Mouse (Mus musculus): ENCODE measurements at regions not wholly inside any gene's neighbourhood (a gene's known extent, or its start where the extent isn't known, plus 50 kb on each side); places are given as distances from the start of the nearest gene placed in this dataset.
A peak's percentile ranks its signal among the peaks of the same experiment; 100 is the strongest.

DNA sequence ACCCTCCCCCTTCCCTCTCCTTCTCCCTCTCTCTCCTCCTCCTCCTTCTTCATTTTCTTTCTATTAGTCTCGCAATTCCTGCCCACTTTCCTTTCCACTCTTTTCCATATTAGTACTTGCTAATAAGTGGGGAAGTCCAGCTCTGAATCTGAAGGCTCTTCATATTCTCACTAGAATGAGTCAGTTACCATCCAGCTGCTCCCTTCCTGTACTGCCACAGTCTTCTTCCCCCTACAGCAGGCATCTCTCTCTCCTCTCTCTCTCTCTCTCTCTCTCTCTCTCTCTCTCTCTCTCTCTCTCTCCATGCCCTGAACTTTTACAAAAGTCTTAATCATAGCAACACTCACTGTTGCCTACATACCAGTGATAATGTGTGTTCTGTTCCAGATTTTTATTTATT lies 226.6 kb upstream of the Pter start:
- DNase-seq = no peak

DNA sequence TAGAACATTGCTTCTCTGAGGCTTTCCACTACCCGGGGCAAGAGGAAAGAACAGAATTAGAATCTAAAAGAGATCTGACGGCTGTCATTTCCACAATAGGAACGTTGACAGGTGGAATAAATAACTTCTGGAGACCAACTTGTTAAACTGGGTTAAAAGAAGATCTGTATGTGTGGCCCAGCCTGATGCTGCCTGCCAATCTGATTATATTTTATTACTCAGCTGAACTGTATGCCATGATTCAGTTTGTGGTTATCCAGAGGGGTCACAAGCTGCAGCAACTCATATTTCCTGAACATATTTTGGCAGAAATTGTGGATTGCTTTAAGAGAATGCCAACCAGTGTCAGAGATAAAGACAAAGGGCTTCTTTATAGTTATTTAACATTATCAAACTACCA lies 224.5 kb upstream of the Pter start:
- no peak for DNase-seq

DNA sequence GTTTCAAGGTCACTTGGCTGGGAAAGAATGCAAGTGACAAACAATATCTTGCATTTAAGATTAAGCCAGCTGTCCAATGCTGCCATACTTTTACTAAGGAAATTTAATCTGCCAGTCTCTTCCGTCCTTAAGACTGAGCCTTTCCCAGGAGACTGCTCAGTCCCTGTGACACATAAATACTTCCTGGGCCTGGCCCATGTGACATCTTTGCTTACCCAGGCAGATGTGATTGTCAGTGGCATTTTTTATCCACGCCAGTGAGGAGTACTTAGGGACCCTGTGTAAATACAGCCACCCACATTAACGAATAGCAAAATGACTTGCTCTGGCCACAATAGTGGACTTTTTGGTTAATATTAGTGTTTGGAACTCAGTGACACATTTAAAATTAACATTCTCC lies 216.3 kb upstream of the Pter start:
- no peak for DNase-seq

DNA sequence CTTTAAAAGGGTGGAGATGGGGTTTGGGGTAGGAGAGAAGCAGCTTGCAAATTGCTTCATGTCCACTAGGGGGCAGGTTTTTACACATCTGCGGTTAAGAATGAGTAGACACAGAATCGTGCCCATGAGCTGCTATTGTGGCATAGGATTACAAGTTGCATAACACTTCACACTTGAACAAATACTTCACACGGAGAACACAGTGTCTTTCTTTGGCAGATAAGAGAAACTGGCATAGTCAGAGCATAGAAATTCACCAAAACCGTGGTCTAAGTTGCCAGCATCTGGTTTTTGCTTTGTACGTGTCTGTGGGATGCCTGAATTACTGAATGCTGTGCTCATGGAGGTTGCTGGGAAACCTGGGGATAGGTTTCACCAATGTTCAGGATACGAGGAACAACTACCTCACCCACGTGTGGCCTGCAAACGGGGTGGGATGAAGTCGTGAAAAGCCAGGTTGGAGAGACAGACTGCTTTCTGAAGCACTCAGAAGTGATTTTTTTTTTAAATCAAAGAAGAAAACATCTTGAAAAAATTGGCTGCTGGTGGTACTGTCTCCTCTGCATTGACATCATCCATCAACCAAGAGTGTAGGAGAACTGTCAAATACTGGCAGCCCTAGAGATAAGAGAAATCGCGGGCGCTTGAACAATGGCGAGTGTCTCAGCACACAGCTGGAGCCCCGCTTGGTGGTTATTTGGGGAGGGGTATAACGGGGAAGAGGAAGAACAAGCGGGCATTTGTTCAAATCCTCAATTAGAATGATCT lies 214.5 kb upstream of the Pter start:
- DNase-seq = peak; percentile 46

DNA sequence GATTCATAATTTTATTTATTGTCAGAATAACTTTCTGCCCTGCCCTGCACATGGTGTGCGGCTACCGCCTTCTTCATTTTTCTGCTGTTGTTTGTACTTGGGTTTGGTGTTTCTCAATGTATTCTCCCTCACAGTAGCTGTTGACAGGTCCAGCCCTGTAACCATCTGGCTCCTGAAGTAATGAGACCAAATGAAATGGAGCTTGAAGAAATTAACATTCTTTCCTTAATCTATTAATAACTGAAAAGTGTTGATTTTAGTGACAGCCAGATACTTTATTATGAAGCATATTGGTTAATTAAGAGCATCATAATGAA lies 214.0 kb upstream of the Pter start:
- DNase-seq = no peak

DNA sequence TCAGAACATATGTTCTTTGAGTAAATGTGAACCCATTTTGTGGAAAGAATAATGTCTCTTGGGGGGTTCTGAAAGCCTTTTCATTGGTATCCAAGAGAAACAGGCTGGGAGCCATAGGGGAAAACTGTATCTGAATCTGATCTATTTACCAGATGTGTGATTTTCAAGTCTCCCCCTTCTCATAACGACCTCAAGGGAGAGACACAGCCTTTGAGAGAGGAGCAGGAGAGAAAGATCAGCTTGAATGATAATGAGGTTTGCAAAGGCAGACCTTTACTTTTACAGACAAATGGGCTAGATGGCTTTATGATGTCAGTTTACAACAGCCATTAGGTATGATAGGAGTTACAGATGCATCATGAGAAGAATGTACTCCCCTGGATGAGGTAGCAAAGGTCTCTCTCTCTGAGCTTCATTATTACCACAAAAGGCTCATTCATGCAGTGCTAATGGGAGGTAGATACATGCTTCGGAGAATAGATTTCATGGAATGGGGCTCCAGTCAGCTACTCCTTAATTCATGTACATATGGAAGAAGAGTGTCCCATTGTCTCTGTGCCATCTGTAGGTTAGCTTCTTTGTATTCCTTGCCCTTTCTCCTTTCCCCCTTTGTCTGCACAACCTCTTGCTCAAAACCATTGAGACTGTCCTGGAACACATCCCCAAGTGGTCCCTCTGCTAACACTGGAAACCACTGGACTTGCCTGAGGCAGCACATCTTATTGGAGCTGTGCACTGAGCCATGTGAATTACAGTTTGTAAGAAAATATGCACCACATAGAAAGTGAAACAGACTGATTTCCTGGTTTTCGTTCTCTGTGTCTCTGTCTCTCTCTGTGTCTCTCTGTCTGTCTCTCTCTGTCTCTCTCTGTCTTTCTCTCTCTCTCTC lies 207.5 kb upstream of the Pter start:
- DNase-seq = no peak

DNA sequence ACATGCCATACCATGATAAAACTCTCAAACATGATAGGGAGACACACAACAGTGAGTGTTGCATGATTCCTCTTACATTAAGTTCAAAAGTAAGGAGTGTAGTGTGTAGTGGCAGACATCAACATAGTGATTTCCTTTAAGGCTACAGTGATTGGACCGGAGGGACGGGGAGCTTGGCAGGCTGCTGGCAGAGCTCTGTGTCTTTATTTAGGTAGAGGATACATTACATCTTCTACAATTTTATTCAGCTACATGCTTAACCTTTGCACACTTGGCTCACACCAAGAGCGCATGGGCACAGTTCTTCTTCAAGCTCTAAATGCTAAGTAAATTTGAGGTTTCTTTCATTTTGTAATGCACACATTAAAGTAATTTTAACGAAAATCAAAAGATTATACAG lies 194.6 kb upstream of the Pter start:
- DNase-seq = no peak

DNA sequence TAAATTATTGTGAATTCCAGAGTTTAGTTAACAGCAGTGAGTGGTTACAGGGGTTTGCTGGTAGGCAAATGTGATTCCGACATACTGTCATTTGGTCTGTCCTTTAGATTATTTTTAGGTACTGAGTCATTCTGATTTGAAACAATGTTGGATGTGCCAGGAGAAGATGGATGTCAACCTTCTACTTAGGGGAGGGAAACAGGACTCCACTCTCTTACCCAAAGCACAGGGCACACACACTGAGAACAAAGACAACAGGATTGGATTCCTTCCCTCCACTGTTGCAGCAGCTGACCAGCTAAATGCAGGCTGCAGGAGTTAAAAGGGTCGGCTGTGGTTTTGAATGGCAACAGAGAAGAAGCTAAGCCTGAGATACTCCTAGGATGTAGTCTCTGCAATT lies 186.7 kb upstream of the Pter start:
- no peak for DNase-seq

DNA sequence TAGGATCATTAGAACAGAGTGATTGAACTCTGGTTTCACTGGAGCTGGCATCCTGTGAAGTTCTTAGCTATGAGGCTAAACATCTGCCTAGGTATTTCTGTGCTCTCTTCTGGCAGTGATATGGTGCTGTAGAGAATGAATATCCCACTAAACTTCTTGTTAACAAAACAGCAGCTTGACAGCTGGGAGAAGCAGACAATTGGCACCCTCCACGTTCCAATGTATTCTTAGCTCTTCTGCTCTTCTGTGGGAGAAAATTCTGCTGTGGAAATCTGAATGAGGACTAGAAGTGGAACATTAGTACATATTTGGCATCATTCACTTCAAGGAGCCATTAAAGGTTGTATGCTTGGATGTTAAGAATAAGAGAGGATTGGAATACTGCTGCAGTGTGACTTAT lies 177.0 kb upstream of the Pter start:
- DNase-seq = no peak

DNA sequence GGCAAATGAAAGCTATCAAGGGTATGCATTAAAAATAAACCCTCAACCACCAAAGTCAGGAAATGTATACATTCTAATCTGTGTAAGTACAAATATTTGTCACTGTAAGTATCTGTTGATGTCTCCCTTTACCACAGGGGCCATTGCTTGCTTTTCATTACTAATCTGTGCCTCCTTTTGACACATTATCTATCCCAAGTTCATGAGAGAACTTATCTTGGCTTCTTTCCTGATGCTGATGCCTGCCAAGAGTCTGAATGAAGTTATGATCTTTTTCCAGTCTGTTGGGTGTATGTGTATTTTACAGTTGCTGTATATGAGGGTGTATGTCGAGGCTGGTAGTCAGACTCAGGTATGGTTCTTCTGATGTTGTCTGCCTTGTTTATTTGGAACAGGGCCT lies 165.0 kb upstream of the Pter start:
- no peak for DNase-seq

DNA sequence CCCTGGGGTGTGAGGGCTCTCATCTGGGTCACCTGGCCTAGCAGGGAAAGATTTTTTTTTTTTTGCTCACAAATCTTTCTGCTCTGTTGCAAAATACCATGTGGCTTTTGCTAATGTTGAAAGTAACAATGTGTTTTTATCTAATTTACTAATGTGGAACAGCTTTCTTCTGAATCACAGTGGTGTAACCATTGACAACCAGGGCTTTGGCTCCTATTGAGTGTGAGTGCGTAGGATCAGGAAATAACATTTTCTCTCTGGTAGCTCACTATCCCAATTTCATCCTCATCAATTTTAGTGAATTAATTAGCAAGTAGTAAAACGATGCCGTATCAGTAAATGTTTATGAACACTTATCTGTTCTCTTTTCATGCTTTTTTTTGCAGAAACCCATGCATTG lies 163.9 kb upstream of the Pter start:
- DNase-seq = no peak

DNA sequence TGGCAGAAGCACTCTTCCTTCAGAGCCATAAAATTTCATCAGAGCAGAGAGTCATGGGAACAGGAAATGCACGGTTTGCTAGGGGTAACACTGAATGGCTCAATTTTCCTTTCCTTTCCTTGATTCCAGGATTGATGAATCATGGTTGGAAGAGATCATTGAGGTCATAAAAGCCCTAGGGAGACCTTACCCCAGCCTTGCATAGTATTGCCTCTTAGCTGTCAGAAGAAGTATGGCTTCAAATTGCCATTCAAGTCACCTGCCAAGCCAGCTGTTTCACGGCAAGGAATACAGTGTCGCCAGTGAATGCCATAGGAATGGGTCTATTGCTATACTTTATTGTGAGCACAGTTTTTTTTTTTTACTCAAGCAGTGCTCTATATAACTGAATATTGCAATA lies 162.4 kb upstream of the Pter start:
- no peak for DNase-seq

DNA sequence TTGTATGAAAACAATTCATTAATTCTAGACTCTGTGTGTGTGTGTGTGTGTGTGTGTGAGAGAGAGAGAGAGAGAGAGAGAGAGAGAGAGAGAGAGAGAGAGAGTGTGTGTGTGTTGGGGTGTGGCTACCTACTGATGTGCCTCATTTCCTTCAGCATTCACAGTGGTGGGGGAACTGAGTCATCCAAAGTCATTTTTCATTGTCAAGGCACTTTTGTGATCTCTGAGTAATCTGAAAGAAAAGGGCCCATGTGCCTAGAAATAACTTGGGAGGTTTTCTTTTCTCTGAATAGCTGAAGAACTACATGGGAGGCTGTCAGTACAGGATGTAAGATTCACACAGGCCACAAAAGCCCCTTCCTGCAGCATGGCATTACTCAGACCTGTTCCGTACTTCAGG lies 159.3 kb upstream of the Pter start:
- no peak for DNase-seq

DNA sequence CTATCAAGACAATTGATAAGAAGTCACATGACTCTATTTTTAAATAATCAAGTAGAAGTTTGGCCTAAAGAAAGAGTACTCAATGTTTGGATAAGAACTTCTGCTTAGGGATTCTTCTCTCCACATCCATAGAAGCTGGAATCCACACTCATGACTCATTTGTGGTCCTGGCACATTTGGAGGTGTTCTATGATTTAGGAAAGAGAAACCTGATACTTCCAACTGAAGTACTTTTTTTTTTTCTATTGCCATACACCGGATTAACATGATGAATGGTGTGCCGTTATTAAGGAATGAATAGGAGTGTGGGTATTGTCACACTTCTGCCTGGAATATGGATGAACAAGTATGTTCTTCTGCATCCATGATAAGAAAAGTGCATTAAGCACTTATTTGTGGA lies 158.5 kb upstream of the Pter start:
- no peak for DNase-seq

DNA sequence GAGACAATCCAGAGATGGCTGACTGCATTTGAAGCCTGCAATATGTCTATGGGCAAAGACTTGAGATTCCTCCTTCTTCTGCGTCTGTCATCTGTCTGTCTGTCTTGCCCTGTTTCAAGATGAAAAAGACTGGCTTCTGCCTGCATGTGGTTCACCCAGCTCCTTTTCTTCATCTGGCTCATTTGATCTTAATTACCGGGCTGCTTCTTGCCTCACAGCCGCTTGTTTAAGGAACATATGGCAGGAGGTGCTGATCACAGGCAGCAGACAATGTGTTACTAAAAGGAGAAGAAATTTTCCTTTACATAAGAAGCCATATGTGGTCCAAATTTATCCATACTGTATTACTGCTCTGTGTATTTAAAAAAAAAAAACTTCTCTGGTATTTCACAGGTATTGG lies 147.0 kb upstream of the Pter start:
- DNase-seq = no peak

DNA sequence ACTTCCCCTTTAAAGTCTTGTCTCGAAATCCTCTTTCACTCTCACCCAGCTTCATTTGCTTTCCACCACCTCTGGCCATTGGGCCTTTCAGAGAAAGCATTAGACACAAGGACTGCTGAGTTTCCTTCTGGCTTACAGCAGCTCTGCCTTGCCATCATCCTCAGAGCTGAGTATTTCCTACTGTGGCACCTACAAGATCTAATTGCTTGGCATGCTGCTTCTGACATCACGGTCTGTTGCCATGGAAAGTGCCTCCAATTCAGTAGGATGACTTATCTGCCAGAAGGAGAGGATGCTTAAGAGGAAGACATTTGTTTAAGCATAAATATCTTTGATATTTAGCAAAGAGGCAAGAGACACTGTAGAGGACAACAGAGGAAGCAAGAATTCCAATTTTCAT lies 146.1 kb upstream of the Pter start:
- DNase-seq = no peak

DNA sequence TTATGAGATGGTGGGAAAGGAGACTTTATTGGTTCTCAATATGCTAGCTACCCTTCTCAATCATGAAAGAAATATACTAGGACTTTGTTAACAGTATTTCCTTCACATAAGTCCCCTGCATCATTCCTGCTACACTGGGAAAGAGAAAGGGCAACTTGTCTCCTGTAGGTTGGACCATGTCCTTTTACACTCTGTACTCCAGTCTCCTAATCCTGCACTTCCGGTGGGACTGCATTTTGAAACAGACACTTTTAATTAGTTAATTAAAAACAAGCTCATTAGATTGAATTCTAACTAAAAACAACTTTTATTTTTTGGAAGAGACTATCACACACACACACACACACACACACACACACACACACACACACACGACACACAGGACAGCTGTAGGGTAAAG lies 131.2 kb upstream of the Pter start:
- DNase-seq = no peak

DNA sequence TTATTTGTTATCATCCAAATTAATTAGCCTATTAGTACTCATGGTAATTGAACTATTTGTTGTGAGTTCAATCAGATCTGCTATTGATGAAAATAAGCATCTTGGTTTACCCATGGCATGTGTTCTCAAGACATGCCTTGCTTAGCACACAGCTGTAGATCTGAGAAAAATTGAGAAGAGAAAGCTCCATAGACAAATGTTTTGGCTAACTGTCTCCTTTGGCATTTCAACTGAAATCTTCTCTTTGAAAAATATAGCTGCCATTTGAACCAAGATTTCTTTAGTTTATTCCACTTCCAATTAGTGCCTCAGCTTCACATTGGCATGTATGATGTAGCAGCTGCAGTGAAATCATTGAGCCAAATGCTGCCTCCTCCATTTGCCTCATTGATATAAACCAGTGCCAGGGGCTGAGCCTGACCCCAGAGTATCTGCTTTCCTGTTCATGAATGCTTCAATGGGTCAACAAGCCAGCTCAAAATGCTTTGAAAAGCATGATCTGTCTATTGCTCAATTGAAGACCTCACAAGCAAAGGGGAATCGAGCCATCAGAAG lies 126.1 kb upstream of the Pter start:
- DNase-seq = no peak

DNA sequence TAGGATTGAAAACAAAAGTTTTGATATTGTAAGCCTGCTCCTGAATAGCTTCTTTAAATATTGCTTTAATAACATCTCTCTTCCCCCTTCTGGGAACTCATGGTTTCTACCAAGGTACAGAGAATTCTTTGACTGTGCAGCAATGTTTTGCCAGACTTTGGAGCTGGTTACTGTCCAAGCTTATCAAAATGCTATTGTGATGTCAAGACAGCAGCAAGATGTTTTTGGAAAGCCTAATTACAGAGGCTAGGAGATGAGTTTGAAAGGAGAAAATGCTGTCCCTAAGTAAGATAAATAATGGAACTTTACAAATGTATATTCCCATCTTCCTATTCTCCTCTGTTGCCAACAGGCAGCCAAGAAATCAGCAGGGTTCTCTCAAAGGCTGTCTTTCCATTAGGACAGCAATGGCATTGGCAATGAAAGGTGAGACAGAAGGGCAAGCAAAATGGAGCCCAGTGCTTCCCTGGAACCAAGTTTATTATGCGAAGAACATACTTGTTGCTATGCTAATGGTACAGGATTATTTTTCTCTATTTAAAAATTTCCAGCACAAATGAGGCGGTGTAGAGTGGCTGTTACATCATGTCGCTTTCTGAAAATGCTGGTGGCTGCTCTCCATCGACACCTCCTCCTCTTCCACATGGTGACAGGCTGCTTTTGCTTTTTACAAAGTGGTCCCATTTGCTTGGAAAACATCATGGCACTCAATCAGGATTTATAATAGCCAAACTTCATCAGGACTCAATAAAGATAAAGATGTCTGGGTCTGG lies 124.5 kb upstream of the Pter start:
- no peak for DNase-seq

DNA sequence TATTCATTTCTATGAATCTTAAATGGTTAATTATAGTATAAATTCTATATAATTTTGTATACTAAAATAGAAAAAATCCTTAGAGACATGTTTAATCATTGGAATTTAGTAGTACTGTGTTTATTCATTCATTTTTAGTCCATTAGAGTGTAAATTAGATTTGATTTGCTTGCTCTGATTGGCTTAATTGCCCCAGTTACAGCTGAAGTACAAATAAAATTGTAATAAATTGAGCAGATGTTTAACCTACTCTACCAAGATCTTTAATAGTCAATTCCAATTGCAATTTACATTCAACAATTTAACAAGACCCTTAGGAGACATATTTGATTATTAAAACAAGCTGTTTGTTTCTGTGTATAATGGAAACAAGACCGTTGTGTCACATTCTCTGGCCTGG lies 121.2 kb upstream of the Pter start:
- no peak for DNase-seq

DNA sequence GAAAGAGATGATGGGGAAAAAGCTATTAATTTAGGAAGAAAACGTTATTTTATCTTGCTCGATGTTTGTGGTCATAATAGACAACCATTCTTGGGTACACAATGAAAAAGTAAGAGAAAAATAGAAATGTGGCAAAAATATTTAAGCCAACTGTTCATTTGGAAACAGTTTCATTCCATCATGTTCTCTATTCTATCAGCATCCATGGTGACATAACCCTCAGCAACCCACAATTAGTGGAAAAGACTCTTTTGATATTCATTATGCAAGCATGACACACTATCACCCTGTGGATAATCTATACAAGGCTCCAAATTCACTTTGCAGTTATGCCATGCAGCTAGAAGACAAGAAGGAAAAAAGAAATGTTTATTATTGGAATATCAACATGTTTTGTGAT lies 118.7 kb upstream of the Pter start:
- DNase-seq = no peak

DNA sequence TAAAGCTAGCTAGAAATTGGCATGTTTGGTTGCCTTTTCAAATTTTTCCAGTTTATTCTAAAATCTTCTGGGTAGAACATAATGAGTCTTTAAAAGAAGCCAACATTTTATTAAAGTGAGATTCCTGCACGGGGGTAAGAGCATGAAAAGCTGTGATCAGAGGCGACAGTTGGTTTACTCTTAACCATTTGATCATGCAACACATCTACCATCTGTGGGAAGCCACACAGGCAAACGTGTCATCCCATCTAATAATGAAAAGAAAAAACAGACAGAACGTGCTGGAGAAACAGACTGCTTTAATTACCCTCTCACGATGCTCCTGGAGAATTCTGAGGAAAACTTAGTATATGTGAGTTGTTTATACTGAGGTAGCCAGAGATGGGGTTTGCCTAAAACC lies 115.4 kb upstream of the Pter start:
- DNase-seq = no peak

DNA sequence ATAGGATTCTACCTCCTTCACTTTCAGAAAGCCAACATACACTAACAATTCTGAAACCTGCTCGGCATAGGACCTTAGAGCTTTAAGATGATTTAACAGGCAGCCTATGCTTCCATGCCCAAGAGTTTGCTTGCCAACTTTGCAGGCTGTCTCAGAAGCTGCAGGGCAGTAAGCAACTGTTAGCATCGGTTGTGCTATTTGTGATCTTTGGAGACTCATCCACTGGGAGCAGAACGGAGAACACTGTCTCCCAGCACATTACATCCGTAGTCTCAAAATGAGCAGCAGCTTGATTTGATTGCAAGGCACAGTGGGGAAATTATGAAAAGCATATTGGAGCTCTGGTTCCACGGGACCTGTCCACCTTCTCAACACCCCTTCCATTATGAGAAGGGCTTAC lies 108.5 kb upstream of the Pter start:
- DNase-seq = no peak

DNA sequence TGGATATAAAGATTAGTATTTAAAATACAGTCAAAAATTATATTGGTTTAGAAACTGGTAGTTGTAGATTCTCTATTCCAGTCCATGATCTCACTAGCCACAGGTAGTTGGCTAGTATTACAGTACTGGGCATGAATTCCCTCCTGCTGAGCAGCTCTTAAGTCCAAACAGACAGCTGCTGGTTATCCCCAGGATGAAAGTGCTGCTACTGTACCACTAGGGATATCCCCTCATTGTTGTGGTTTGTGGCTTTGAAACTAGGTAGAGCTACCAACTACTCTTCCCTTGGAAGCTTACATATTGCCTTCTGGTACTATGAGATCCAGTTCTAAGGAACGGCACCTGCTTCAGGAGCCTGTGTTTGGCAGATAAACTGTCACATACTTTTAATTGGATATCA lies 97.9 kb upstream of the Pter start:
- DNase-seq = no peak
